Mouse (Mus musculus) cortical plate, adult 2 months (tissue): Measurements from ENCODE around the gene Scn4b.

Source experiments
- CTCF ChIP-seq: fragments of 200-500 bp; IDR thresholded peaks from 2 replicates; pipeline ENCODE4 v1.5.1; 2011; ENCODE audit warnings: mild to moderate bottlenecking, control low read depth, low read length; ENCODE audit not compliant: insufficient read depth; ENCODE audit errors: extremely low read depth
- POLR2A ChIP-seq: fragments of 200-500 bp; IDR thresholded peaks from 2 replicates; pipeline ENCODE4 v1.6.1; 2011; ENCODE audit warnings: mild to moderate bottlenecking, low read length, control low read depth; ENCODE audit not compliant: insufficient read depth; ENCODE audit errors: extremely low read depth

GRCm38 (mm10) chr9:45105596-45106374 is 32.4 kb upstream of the Scn4b start:
- TF ChIP-seq POLR2A (no peak), CTCF (no peak)
